In the genomic region with DNA sequence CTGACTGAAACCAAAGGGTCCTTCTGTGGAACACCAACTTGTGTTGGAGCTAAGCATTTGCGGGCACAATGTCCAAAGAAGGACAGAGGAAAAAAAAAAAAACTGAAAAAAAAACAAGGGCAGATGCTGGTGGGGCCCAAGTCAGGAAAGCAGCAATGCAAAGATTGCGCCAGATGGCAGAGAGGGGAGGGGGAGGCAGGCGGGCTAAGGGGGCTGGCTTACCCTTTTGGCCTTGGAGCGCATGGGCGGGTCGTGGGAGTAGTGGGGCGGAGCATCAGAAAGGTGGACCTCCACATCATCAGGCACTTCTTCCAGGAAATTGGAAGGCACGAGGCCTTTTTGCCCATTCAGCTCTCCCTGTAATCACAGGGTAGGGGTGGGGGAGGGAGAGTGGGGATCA, we compare ENCODE assay signal across 25 mouse cellular contexts. TPM values are rescaled to one million over a fixed set of nuclear protein-coding genes. Genes with fewer than 3 reads are reported as not detected.
DNase-seq lines count a peak whose midpoint lies in the region; ATAC-seq and TF ChIP-seq lines count a peak whose summit lies in the region.
"Had no signal": no experiment of that assay in that cellular context is flagged by ENCODE, and none has a peak within 500 bp of the region (broad histone marks: within the 10 kb centered on the region; RNA-seq: fewer than 3 reads in every experiment).

No protein-coding gene starts in this region.

- peak; percentile 27; the same call in 1 of the 2 replicates for TF ChIP-seq EP300 in ES-Bruce4 (IDR thresholded peaks at IDR 0.05; ENCODE audit: insufficient read depth, low read depth, low read length)

- H3K4me3 ChIP-seq in hindbrain, embryonic 11.5 days (ENCODE audit: low read depth, low read length): no peak overlapping the region
- H3K4me3 ChIP-seq in hindbrain, embryonic 13.5 days: no peak overlapping the region
- no peak overlapping the region for H3K4me3 ChIP-seq in ES-Bruce4 (ENCODE audit: low read depth, low read length)
- H3K4me3 ChIP-seq: gastrocnemius, adult 2 months; heart, embryonic 12.5 days; layer of hippocampus, adult 2 months; limb, embryonic 12.5 days; liver, embryonic 12.5 days; midbrain, embryonic 12.5 days had no signal

- no peaks in the 10 kb centered on the region for H3K36me3 ChIP-seq in hindbrain, embryonic 11.5 days (ENCODE audit: control insufficient read depth, insufficient read depth, low read length)
- H3K36me3 ChIP-seq in hindbrain, embryonic 13.5 days: no peaks in the 10 kb centered on the region; the same call in 1 of the 2 replicates
- H3K36me3 ChIP-seq in ES-Bruce4 (ENCODE audit: control insufficient read depth, insufficient read depth, low read length, poor library complexity, severe bottlenecking): no peaks in the 10 kb centered on the region
- H3K36me3 ChIP-seq: heart, embryonic 12.5 days; limb, embryonic 12.5 days; liver, embryonic 12.5 days; midbrain, embryonic 12.5 days had no signal

- no peaks in the 10 kb centered on the region for H3K27me3 ChIP-seq in hindbrain, embryonic 11.5 days (ENCODE audit: control insufficient read depth, insufficient read depth, low read length)
- H3K27me3 ChIP-seq in hindbrain, embryonic 13.5 days: no peaks in the 10 kb centered on the region
- no peaks in the 10 kb centered on the region for H3K27me3 ChIP-seq in ES-Bruce4 (ENCODE audit: control insufficient read depth, insufficient read depth, low read length, poor library complexity, severe bottlenecking)
- H3K27me3 ChIP-seq: heart, embryonic 12.5 days; limb, embryonic 12.5 days; liver, embryonic 12.5 days; midbrain, embryonic 12.5 days had no signal

- H3K9ac ChIP-seq in hindbrain, embryonic 11.5 days (ENCODE audit: low read depth, low read length): no peak overlapping the region
- H3K9ac ChIP-seq in hindbrain, embryonic 13.5 days: no peak overlapping the region
- no peak overlapping the region for H3K9ac ChIP-seq in ES-Bruce4 (ENCODE audit: low read depth, poor library complexity, severe bottlenecking)
- H3K9ac ChIP-seq: heart, embryonic 12.5 days; limb, embryonic 12.5 days; liver, embryonic 12.5 days; midbrain, embryonic 12.5 days had no signal

- DNase-seq in hindbrain, embryonic 11.5 days (ENCODE audit: low spot score): peak; percentile 44
- peak; percentile 42 for DNase-seq in embryo, embryonic 9.5 days (ENCODE audit: extremely low spot score)
- DNase-seq in retina, embryonic 14.5 days (ENCODE audit: low spot score): peak; percentile 38
- DNase-seq in heart, adult 8-10 months (ENCODE audit: low spot score): no peak
- no peak for DNase-seq in c-Kit-positive CD71-positive TER-119-positive erythroid progenitor cells, embryonic 14.5 days (ENCODE audit: low spot score)
- DNase-seq: cerebellum, adult 8-10 months; gastrocnemius, adult 2 months; kidney, adult 11 months; layer of hippocampus, postnatal 36 days; lung, adult 2 months; lung, postnatal 36 days had no signal

- no peak overlapping the region for H3K27ac ChIP-seq in hindbrain, embryonic 11.5 days (ENCODE audit: low read depth, low read length)
- H3K27ac ChIP-seq in hindbrain, embryonic 13.5 days: no peak overlapping the region
- H3K27ac ChIP-seq in ES-Bruce4 (ENCODE audit: insufficient read depth, low read length): no peak overlapping the region
- H3K27ac ChIP-seq: gastrocnemius, adult 2 months; hindbrain, postnatal 0 days; layer of hippocampus, adult 2 months; limb, embryonic 12.5 days; liver, embryonic 12.5 days; midbrain, embryonic 12.5 days had no signal

- WGBS in hindbrain, embryonic 11.5 days: 60% methylated on average over 8 of the region's 8 CpGs
- WGBS in hindbrain, embryonic 13.5 days: 42% methylated on average over 8 of the region's 8 CpGs

- no peak for TF ChIP-seq POLR2A in ES-Bruce4 (IDR thresholded peaks at IDR 0.05; ENCODE audit: insufficient read depth, low read length)

- no peak for TF ChIP-seq CTCF in ES-Bruce4 (IDR thresholded peaks at IDR 0.05; ENCODE audit: low read depth, low read length)

- ATAC-seq in hindbrain, embryonic 11.5 days (ENCODE audit: low FRiP score): no peak
- ATAC-seq in hindbrain, embryonic 13.5 days (ENCODE audit: low FRiP score): no peak
- ATAC-seq: hindbrain, postnatal 0 days; liver, embryonic 12.5 days had no signal

- H3K4me2 ChIP-seq in hindbrain, embryonic 11.5 days (replicated peaks; ENCODE audit: low read depth, low read length): no peak overlapping the region
- H3K4me2 ChIP-seq in hindbrain, embryonic 13.5 days: no peak overlapping the region
- H3K4me2 ChIP-seq: heart, embryonic 12.5 days; limb, embryonic 12.5 days; liver, embryonic 12.5 days; midbrain, embryonic 12.5 days had no signal

- H3K4me1 ChIP-seq in hindbrain, embryonic 11.5 days (replicated peaks; ENCODE audit: control insufficient read depth, insufficient read depth, low read length): no peaks in the 10 kb centered on the region
- peaks cover 14% of the 10 kb centered on the region for H3K4me1 ChIP-seq in hindbrain, embryonic 13.5 days (replicated peaks)
- H3K4me1 ChIP-seq in ES-Bruce4 (ENCODE audit: control insufficient read depth, insufficient read depth, low read length): no peaks in the 10 kb centered on the region
- H3K4me1 ChIP-seq: heart, embryonic 12.5 days; limb, embryonic 12.5 days; liver, embryonic 12.5 days had no signal

- H3K9me3 ChIP-seq in hindbrain, embryonic 11.5 days (ENCODE audit: control insufficient read depth, low read length): no peaks in the 10 kb centered on the region
- no peaks in the 10 kb centered on the region for H3K9me3 ChIP-seq in hindbrain, embryonic 13.5 days
- H3K9me3 ChIP-seq in ES-Bruce4 (replicated peaks; ENCODE audit: control insufficient read depth, insufficient read depth, low read length, poor library complexity, severe bottlenecking): no peaks in the 10 kb centered on the region
- H3K9me3 ChIP-seq: heart, embryonic 12.5 days had no signal

RNA-seq across cellular contexts. Expression of gene Piwil1, which starts 58.8 kb away (rescaled TPM):
- polyA plus RNA-seq in hindbrain, embryonic 11.5 days (2014; fragmentation: Nextera tagmentation; extraction: Ambion mirVana): 0.04 TPM in 1 of 2 replicates, not detected in the other
- 0.18 and 0.19 TPM in 2 replicates for polyA plus RNA-seq in hindbrain, embryonic 13.5 days (2015; fragmentation: Nextera tagmentation; extraction: Ambion mirVana)
- polyA plus RNA-seq in ES-Bruce4 (2011; ENCODE audit: insufficient read depth, insufficient read length, low read depth, missing spikeins): not detected in 2 replicates
- not detected for total RNA-seq in heart, adult 8-10 months (2022)
- total RNA-seq: adrenal gland, adult 18-20 months; adrenal gland, postnatal 4 days; gastrocnemius, adult 2 months; heart, postnatal 25 days; layer of hippocampus, postnatal 36 days; neutrophil, adult 5-6 weeks had no signal
- polyA plus RNA-seq: forebrain, embryonic 11.5 days; heart, embryonic 12.5 days; limb, embryonic 12.5 days; liver, embryonic 12.5 days; lung, adult 2 months; small intestine, adult 2 months had no signal

Comparison
In these comparisons a context has a peak if more than half of its experiments do, and no peak if none do; other contexts are left out.
1. DNase-seq: peak in hindbrain, embryonic 11.5 days (single experiment), embryo, embryonic 9.5 days (single experiment) and retina, embryonic 14.5 days (single experiment); none in heart, adult 8-10 months (single experiment) and c-Kit-positive CD71-positive TER-119-positive erythroid progenitor cells, embryonic 14.5 days (single experiment).